Mouse (Mus musculus): ENCODE data around the gene Trp53i11.

DNA sequence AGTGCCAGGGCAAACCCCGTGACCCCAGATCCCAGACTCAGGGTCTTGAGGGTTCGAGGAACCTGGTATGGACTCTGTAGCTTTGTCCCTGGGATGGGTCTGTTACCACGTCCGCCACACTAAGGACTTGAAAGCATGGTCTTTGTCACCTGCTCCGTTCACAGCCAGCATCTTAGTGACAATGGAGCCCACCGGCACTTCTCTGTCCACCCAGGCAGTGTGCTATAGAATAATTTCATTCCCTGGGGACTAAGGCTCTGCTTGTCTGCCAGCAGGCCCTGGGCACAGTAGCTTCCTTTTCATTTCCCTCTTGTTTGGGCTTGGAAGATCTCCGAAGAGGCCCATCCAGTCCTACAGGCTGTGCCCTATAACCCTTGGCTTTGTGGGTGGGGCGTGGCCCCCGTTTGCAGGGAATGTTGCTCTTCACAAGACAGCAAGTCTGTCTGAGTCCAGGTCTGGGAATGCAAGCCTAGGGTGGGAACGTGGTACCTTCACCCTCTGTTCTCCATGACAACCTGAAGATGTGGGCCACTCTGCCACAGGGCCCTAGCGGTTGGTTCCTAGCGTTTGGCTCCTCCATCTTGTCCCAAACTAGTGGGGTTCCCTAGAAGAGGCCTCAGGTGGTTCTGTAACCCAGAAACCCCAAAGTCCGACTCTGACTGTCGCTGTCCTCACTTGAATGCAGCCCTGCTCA lies 4.3 kb downstream of the Trp53i11 start:
- TF ChIP-seq POLR2A (IDR thresholded peaks at IDR 0.05; ENCODE audit: control insufficient read depth in 1 of 2, insufficient read depth in 1 of 2, low read depth in 1 of 2, low read length in 2 of 2, poor library complexity in 1 of 2) (no peak), EP300 (IDR thresholded peaks at IDR 0.05; ENCODE audit: low read depth in 1 of 2, low read length in 2 of 2) (no peak), CHD1 (IDR thresholded peaks at IDR 0.05; ENCODE audit: low read depth, low read length) (no peak), ELF1 (IDR thresholded peaks at IDR 0.05; ENCODE audit: low read depth, low read length) (no peak), CTCF (IDR thresholded peaks at IDR 0.05 in 2 of 3, conservative IDR thresholded peaks at IDR 0.05 in 1 of 3; ENCODE audit: control insufficient read depth in 1 of 3, insufficient read depth in 1 of 3, low read depth in 2 of 3, low read length in 3 of 3, poor library complexity in 1 of 3, severe bottlenecking in 1 of 3) (no peak), MYC (IDR thresholded peaks at IDR 0.05; ENCODE audit: low read depth, low read length) (no peak), POLR2AphosphoS5 (IDR thresholded peaks at IDR 0.05; ENCODE audit: borderline replicate concordance, low read depth, low read length) (no peak), SIN3A (IDR thresholded peaks at IDR 0.05; ENCODE audit: low read length) (no peak), MAZ (IDR thresholded peaks at IDR 0.05; ENCODE audit: low read depth, low read length) (no peak), ETS1 (IDR thresholded peaks at IDR 0.05; ENCODE audit: low read depth, low read length) (no peak), ZNF384 (IDR thresholded peaks at IDR 0.05; ENCODE audit: low read depth, low read length) (no peak), NELFE (IDR thresholded peaks at IDR 0.05; ENCODE audit: low read depth, low read length) (no peak)
